Mouse (Mus musculus) naive thymus-derived CD4-positive, alpha-beta T cell, adult 2 months (primary cell): ENCODE data around the gene Gm26602.
"Not testable (repeated sequence)": the region's sequence is repeated elsewhere in the genome, so short reads cannot be mapped to it uniquely, and the experiment has no call there.

ENCODE experiments used
- DNase-seq: peaks from one replicate; pipeline ENCODE4 v3.0.0-alpha.2; 2011; ENCODE audit warnings: low read depth

Gm26602 gene

GRCm38 (mm10) chr10:79884938-79885337 lies 25.7 kb upstream of the Gm26602 start:
- DNase-seq, result not testable (repeated sequence)

GRCm38 (mm10) chr10:79886054-79886453 lies 24.6 kb upstream of the Gm26602 start, which contains the start of gene Elane:
TSS of gene Elane (plus strand) at chr10:79886247.
- no peak for DNase-seq

- no peak for DNase-seq
Measured at GRCm38 (mm10) chr10:79886611-79887010, 24.0 kb upstream of the Gm26602 start.

DNA sequence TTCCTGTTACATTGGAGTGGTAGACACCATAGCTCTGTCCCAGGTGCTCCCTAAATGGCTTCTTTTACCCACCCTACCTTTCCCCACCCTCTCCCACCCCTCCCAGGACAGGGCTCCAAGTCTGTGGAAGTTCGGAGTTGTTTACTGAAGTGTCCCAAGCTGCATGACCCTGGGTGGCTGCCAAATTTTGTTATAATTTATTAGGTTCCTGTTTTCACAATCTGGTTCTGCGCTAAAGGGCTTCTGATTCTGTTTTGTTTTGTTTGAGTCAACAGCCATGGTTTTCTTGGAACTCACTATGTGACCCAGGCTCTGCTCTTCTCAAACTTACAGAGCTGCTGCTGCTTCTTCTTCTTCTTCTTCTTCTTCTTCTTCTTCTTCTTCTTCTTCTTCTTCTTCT lies 21.3 kb upstream of the Gm26602 start:
- DNase-seq, result no peak

DNA sequence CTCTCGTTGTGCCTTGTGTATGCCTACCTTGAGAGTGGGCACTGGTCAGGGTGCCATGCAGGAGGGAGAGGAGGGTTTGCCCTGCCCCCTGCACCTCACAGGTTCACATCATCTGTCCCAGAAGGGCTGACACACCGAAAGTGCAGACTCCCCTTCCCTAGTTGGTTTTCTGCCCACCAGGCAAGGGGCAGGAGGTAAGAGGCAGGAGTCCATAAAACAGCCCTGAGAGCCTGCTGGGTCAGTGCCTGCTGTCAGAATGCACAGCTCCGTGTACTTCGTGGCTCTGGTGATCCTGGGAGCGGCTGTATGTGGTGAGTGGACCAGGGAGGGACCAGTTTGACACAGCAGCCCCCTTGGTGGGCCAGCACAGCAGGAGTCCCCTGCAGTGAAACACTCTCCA lies 20.0 kb upstream of the Gm26602 start, which contains the start of gene Cfd:
Gene Cfd (plus strand): TSS at position 184 of the 400 bp plus-strand sequence.
- DNase-seq, result no peak

- DNase-seq, result peak; percentile 88
Measured at GRCm38 (mm10) chr10:79892451-79893118, 18.1 kb upstream of the Gm26602 start.

DNA sequence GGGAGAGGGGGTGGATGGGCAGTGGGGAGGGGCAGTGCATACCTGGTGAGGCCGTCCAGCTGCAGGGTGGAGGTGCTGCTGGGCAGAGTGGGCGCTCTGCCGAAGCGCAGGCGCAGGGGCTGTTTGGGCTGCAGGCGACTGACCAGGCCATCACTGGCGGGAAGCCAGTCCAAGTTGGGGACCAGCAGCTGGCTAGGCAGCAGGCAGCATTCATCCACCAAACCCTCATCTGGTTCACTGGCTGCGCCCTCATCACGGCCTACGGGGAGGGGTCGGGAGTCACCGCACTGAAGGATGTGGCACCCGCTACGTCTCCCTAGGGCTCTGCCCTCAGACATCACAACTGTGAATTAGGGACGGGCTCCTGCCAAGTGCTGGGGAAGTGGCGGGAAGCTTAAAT lies 14.3 kb upstream of the Gm26602 start:
- DNase-seq, result no peak

DNA sequence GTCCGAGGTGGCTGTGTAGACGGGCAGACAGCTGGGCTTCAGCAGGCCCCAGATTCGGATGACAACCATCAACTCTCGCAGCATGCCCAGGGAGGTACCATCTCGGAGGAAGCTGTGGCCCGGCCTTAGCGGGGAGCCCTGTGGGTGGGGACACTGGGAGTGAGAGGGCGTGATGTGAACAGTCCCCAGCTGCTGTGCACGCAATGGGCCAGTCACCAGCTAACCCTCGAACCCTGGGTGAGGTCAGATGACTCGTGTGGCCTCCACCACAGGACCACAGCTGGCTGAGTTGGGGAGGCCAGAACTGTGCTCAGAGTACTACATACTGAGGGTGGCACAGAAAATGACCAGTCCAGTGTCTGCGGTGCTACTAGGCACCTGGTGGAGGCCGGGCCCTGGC lies 13.8 kb upstream of the Gm26602 start:
- no peak for DNase-seq

GRCm38 (mm10) chr10:79897316-79898245 lies 13.1 kb upstream of the Gm26602 start:
- no peak for DNase-seq

DNA sequence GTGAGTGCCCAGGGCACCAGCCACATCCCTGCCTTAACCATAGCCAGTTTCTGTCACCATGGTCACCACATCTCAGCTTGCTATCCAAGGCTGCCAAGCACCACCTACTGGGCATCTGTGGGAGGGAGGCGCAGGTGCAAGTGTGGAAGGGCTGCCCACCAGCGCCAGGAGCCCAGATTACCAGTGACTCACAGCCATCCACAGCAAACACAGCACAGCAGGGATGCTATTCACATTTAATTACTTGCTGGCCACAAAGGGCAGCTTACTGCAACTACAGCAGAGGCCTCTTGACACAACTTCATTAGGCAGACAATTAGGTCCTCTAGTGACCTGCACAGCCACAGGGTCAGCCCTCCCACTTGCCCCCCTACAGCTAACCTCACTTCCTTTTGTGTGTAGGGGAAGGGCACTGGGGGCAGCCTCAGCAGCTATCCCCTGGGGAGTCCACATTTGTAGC lies 9.7 kb upstream of the Gm26602 start:
- DNase-seq, result no peak

DNA sequence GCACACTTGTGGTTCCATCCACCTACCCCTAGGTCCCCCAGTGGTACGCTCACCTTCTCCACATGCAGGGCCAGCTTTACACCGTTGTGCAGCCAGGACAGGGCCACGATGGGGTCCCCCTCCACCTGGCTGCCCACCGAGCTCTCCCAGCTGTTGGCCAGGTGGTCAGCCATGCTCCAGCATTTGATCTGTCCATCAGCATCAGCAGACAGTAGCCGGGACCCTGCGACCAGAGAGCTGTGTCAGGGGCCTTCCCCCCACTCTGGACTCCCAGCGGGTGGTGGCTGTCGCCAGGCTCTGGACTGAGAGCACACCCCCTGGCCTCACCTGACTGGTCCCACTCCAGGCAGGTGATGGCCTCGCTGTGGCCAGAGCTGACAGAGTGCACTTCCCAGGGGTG lies 3.9 kb upstream of the Gm26602 start:
- no peak for DNase-seq

- no peak for DNase-seq
Measured at GRCm38 (mm10) chr10:79907415-79907814, 3.2 kb upstream of the Gm26602 start.

- peak; percentile 98 for DNase-seq
Measured at GRCm38 (mm10) chr10:79908167-79909091, 2.2 kb upstream of the Gm26602 start, which contains the start of gene Med16. TSS of gene Med16 (minus strand) at chr10:79908923.

DNA sequence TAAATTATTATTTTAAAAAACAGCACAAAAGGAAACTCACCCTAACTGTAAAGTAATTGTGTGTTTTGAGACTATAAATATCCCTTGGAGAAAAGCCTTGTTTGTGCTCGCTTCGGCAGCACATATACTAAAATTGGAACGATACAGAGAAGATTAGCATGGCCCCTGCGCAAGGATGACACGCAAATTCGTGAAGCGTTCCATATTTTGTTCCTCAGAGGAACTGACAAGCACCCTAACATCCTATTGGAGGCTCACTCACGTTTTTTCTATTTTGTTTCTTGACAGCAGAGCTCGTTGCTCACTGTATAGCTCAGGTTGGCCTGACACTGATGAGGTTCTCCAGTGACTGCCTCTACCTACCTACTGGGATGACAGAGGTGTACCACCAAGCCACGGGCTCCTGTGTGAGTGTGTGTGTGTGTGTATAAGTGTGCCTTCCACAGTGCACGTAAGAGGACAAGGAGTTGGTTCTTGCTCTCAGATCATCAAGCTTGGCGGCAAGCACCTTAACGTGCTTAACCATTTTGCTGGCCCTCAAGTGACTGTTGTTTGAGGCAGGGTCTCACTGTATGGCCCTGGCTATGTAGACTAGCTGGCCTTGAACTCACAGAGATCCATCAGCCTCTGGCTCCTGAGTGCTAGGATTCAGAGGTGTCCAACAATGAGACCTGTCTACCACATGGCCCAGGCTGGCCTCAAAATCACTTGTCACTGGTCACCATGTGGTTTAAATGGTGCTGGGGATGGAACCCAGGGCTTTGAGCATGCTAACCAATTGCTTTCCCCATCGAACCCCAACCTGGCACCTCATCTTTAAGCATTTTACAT lies 1.3 kb upstream of the Gm26602 start:
- no peak for DNase-seq

GRCm38 (mm10) chr10:79912412-79912811 lies 1.8 kb downstream of the Gm26602 start:
- DNase-seq, result no peak

- DNase-seq, result no peak
Measured at GRCm38 (mm10) chr10:79914131-79914947, 3.7 kb downstream of the Gm26602 start.

DNA sequence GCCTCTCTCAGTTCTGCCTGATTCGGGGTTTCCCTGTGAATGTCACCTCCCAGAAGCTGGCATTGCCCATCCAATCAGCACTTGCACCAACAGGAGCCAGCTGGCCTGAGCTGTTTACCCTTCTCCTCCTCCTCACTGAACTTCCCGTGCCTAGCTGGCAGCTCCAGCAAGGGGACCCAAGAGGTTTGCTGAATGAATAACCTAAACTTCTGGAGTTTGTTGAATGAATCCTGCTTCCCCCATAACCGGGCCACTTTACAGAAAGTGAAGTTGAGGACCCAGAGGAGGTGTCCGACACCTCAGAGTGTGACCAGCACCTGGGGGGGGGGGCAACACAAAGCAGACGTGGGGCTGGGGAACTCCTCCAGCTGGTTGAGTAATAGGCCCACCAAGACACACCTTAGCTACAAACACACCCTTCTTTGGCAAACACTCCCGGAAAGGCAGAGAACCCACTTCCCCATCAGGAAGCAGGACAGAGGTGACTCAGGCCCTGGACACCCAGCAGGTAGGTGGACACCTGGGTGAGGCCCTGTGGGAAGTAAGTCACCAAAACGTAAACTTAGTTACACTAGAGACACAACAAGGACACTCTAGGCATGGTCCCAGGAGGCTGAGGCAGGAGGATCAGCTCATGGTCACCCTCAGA lies 4.4 kb downstream of the Gm26602 start:
- DNase-seq, result no peak

- DNase-seq, result no peak
Measured at GRCm38 (mm10) chr10:79916081-79916480, 5.4 kb downstream of the Gm26602 start.

GRCm38 (mm10) chr10:79916808-79917531 lies 6.3 kb downstream of the Gm26602 start, which contains the start of gene Kiss1r:
TSS of gene Kiss1r (plus strand) at chr10:79916971.
- DNase-seq, result peak; percentile 82
